Mouse (Mus musculus) gastrocnemius, adult 2 months (tissue): ENCODE results near the gene Gpcpd1. TPM values are rescaled to one million over a fixed set of nuclear protein-coding genes. Genes with fewer than 3 reads are reported as not detected.

ENCODE experiments used
- DNase-seq: peaks from one replicate; pipeline ENCODE4 v3.0.0; 2022
- H3K27ac ChIP-seq: fragments of 200-600 bp; 2 replicates; pipeline ENCODE4 v1.8.1; 2022; ENCODE audit warnings: mild to moderate bottlenecking
- H3K4me3 ChIP-seq: fragments of 200-600 bp; 2 replicates; pipeline ENCODE4 v1.8.1; 2022; ENCODE audit warnings: mild to moderate bottlenecking, moderate library complexity
- CTCF ChIP-seq: fragments of 200-600 bp; IDR thresholded peaks from 2 replicates; pipeline ENCODE4 v1.8.1; 2022; ENCODE audit warnings: antibody characterized with exemption, mild to moderate bottlenecking, moderate library complexity
- intact Hi-C: fragments of 180-260 bp; cut with DNase I; formaldehyde crosslinking; loops from one replicate; pipeline ENCODE4 v1.15.1; 2025
- long read RNA-seq, 2 experiments: library from polyadenylated mRNA; stranded (forward); transcript quantifications; one replicate each; pipeline ENCODE4 v2.0.0; 2021
- total RNA-seq, 2 experiments: library from RNA; stranded (reverse); gene quantifications; 2 replicates each; pipeline ENCODE4 v1.2.3; 2021

The Gpcpd1 gene
- 100 to 1,000 TPM; 167 to 341 TPM for total RNA-seq
- long read RNA-seq, experiment 1, transcript Gpcpd1-202 (20 exons, 3,686 nt), result major isoform, 23 of 197 reads
- long read RNA-seq, experiment 1, transcript Gpcpd1-205 (20 exons, 3,703 nt), result minor isoform, 7 of 197 reads
- long read RNA-seq, experiment 1, partial matches to known transcripts, result 10 of 197 reads
- long read RNA-seq, experiment 1, other reads (novel, unspliced or antisense), result 154 of 197 reads
- long read RNA-seq, experiment 2, transcript Gpcpd1-205 (20 exons, 3,703 nt), result minor isoform, 6 of 321 reads
- long read RNA-seq, experiment 2, transcript Gpcpd1-202 (20 exons, 3,686 nt), result major isoform, 13 of 321 reads
- long read RNA-seq, experiment 2, partial matches to known transcripts, result 20 of 321 reads
- long read RNA-seq, experiment 2, other reads (novel, unspliced or antisense), result 282 of 321 reads

DNA sequence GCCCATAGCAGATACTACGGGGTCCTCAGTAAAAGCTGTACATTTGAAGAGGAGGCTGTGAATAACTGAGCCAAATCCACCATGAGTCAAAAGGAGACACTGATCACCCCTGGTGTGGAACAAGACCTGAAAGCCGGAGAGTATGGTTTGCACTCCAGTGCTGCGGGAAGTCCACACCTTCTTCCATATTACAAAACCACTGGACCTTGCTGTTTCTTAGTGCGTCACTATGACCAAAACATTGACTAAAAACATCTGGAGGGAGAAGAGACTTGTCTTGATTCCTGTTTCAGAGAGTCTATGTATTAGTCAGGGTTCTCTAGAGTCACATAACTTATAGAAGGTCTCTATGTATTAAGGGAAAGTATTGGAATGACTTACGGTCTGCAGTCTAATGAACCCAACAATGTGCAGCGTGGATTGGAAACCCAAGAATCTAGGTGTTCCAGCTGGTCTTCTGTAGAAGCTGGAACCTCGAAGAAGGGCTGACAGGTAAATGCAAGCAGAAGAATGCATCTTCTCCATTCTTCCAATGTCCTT is at the start of gene Gpcpd1:
Gene Gpcpd1, minus strand, starts transcription at position 490 of the 540 bp plus-strand sequence.
- Histone ChIP-seq H3K27ac (peak within 1 kb of the TSS; percentile 63; the same call in 1 of the 2 replicates), H3K4me3 (no peak within 1 kb of the TSS)
- DNase-seq, result no peak
- intact Hi-C loops, result loop anchor here (5.0 kb wide), 1 partner anchor 40 kb away; no protein-coding TSS in a partner anchor
- TF ChIP-seq CTCF, result no peak

- no peak for TF ChIP-seq CTCF
- intact Hi-C loops, result no loop called here
- H3K27ac ChIP-seq, result no peak overlapping the region
- H3K4me3 ChIP-seq, result no peak overlapping the region
- DNase-seq, result no peak
Observed at GRCm38 (mm10) chr2:132636534-132636933, 49.0 kb upstream of the Gpcpd1 start.

DNA sequence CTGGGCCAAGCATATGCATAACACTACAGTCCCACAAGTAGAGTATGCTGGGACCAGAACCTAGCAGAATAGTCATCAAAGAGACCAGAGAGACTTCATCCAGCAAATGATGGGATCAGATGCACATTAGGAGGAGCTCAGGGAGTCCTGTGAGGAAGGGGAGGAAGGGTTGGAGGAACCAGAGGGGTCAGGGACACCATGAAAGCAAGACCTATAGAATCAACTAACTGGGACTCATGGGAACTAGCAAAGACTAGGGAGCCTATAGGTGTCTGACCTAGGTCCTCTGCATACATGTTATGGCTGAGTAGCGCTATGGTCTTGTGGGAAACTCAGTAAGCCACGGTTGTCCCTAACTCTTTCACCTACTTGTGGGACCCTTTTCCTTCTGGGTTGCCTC is 41.1 kb upstream of the Gpcpd1 start:
- H3K4me3 ChIP-seq, result no peak overlapping the region
- intact Hi-C loops, result loop anchor here (5.0 kb wide), 1 partner anchor 41 kb away; the partner anchor contains the start of gene Gpcpd1
- no peak for TF ChIP-seq CTCF
- H3K27ac ChIP-seq, result no peak overlapping the region
- DNase-seq, result no peak

DNA sequence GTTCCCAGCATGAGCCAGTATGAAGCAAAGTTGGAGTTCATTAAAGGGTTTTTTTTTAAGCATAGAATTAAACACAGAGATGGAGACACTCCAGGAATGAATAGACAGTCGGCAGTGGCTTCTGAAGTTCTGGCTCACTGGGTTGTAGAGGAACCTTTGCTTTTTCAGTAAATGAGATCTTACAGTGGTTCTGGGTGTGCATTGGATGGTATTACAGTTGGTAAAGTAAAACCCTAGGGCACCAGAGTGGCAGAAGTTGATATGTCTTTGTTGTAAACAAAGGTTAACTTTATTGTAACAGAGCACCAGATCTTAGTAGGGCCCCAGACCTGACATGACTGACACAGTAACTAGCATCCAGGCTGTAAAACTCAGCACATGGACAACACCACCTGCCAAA is 35.6 kb upstream of the Gpcpd1 start:
- TF ChIP-seq CTCF, result no peak
- DNase-seq, result no peak
- intact Hi-C loops, result no loop called here

GRCm38 (mm10) chr2:132617693-132618092 is 30.2 kb upstream of the Gpcpd1 start:
- no peak overlapping the region for H3K4me3 ChIP-seq
- intact Hi-C loops, result no loop called here
- H3K27ac ChIP-seq, result no peak overlapping the region
- no peak for TF ChIP-seq CTCF
- DNase-seq, result no peak

More for the DNA sequence above, 35.6 kb upstream of the Gpcpd1 start:
- Histone ChIP-seq H3K27ac (no peak overlapping the region), H3K4me3 (no peak overlapping the region)

- no peak for TF ChIP-seq CTCF
- DNase-seq, result no peak
- no peak overlapping the region for H3K4me3 ChIP-seq
- intact Hi-C loops, result no loop called here
- H3K27ac ChIP-seq, result no peak overlapping the region
Observed at GRCm38 (mm10) chr2:132613581-132614188, 26.2 kb upstream of the Gpcpd1 start.

GRCm38 (mm10) chr2:132611551-132612233 is 24.2 kb upstream of the Gpcpd1 start:
- no peak overlapping the region for H3K4me3 ChIP-seq
- no peak overlapping the region for H3K27ac ChIP-seq
- no peak for TF ChIP-seq CTCF
- DNase-seq, result no peak
- intact Hi-C loops, result no loop called here

DNA sequence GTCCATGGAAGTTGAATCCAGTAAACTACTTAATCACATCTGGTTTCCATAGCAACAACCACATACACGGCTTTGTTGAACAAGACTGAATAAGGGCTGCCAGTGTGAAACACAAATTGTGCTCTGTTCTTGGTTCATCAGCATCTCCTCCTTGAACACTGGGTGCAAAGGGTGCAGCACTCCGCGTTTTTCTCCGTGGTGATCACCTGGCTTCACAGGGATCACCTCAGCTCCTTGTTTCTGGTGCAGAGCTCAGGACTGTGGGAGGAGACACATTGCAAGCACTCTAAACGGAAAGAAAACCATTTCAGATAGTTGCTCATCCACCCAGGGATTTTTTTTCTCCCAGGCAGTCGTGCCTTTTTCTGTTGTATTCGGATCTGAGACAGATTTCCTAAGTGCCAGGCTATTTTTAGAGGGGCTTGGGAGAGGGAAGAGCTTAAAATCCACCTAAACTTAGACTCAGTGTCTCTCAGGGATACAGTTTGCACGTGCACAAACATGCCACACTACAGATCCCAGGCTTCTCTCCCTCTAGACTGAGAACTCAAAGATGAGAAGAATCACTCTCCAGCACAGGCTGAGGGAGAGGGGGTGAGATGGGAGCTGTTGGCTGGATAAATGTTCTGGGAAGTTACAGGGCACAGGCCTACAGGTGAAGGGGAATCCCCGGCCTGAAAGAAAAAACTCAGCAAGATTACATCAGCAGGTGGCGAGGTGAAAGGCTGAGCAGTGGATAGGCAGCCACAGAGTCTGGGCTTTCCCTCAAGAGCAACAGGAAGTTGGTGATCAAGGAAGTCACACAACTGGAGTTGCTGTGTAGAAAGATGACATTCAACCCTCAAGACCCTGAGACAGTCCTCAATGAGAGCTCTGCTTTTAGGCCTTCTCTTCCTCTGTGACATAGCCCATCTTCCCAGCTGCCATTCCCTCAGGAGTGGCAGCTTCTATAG is 19.9 kb upstream of the Gpcpd1 start:
- DNase-seq, result no peak
- H3K27ac ChIP-seq, result peak overlapping the region; percentile 72
- TF ChIP-seq CTCF, result no peak
- peak overlapping the region; percentile 21; the same call in 1 of the 2 replicates for H3K4me3 ChIP-seq
- intact Hi-C loops, result no loop called here

GRCm38 (mm10) chr2:132605795-132606563 is 18.4 kb upstream of the Gpcpd1 start:
- DNase-seq, result no peak
- H3K4me3 ChIP-seq, result no peak overlapping the region
- intact Hi-C loops, result no loop called here
- no peak for TF ChIP-seq CTCF
- H3K27ac ChIP-seq, result no peak overlapping the region

GRCm38 (mm10) chr2:132604922-132605321 is 17.4 kb upstream of the Gpcpd1 start:
- Histone ChIP-seq H3K27ac (no peak overlapping the region), H3K4me3 (no peak overlapping the region)
- no peak for TF ChIP-seq CTCF
- DNase-seq, result no peak
- intact Hi-C loops, result no loop called here

- no peak for TF ChIP-seq CTCF
- no peak for DNase-seq
- intact Hi-C loops, result no loop called here
- Histone ChIP-seq H3K27ac (peak overlapping the region; percentile 31), H3K4me3 (no peak overlapping the region)
Observed at GRCm38 (mm10) chr2:132603706-132604105, 16.2 kb upstream of the Gpcpd1 start.
